25 mouse cellular contexts compared by ENCODE assay signal in the genomic region with DNA sequence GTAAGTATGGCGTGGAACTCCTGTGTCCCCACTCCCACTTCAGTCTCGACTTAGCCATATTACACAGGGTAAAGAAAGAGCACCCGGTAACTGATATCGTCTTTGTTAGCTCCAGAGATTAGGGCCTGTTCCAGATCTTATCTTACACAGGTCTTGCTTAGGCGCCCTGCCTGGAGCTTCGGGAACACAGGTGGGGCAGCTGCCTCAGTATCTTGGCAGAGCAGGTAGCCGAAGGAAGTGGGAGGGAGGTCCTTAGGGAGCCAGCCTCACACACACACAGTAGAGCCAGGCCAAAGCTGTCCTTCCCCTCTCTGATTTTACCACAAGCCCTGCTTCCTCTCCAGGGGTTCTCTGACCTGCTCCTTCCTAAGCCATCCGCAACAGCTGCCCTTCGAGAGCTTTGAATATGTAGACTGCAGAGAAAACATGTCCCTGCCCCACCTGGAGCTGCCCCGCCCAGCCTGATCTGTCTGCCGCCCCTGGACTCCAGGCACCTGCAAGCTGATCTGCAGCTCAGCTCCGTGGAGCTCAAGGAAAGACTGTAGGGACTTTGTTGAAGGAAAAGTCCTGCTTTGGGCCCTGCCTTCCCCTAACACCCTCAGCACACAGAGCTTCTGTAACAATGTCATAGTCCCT. TPM values are rescaled to one million over a fixed set of nuclear protein-coding genes. Genes with fewer than 3 reads are reported as not detected.
DNase-seq lines count a peak whose midpoint lies in the region; ATAC-seq and TF ChIP-seq lines count a peak whose summit lies in the region.
"Had no signal": no experiment of that assay in that cellular context is flagged by ENCODE, and none has a peak within 500 bp of the region (broad histone marks: within the 10 kb centered on the region; RNA-seq: fewer than 3 reads in every experiment).

No protein-coding gene starts in this region.

- no peak overlapping the region for H3K4me2 ChIP-seq in hindbrain, embryonic 13.5 days
- H3K4me2 ChIP-seq in hindbrain, embryonic 11.5 days (replicated peaks; ENCODE audit: low read depth, low read length), result no peak overlapping the region
- no peak overlapping the region for H3K4me2 ChIP-seq in intestine, embryonic 15.5 days (replicated peaks)
- no peak overlapping the region for H3K4me2 ChIP-seq in stomach, embryonic 15.5 days
- no peak overlapping the region for H3K4me2 ChIP-seq in forebrain, embryonic 16.5 days (ENCODE audit: low read length)
- H3K4me2 ChIP-seq: embryonic facial prominence, embryonic 12.5 days; heart, embryonic 11.5 days; hindbrain, embryonic 15.5 days; limb, embryonic 15.5 days; neural tube, embryonic 15.5 days had no signal

- TF ChIP-seq POLR2A in ES-Bruce4 (IDR thresholded peaks at IDR 0.05; ENCODE audit: insufficient read depth, low read length), result no peak

- H3K4me3 ChIP-seq in hindbrain, embryonic 13.5 days, result no peak overlapping the region
- no peak overlapping the region for H3K4me3 ChIP-seq in hindbrain, embryonic 11.5 days (ENCODE audit: low read depth, low read length)
- peak overlapping the region; percentile 21 for H3K4me3 ChIP-seq in ES-Bruce4 (ENCODE audit: low read depth, low read length)
- H3K4me3 ChIP-seq in intestine, embryonic 15.5 days (replicated peaks), result no peak overlapping the region
- no peak overlapping the region for H3K4me3 ChIP-seq in stomach, embryonic 15.5 days (replicated peaks)
- H3K4me3 ChIP-seq in forebrain, embryonic 16.5 days (replicated peaks; ENCODE audit: low read length), result no peak overlapping the region
- H3K4me3 ChIP-seq: embryonic facial prominence, embryonic 12.5 days; gastrocnemius, adult 2 months; hindbrain, embryonic 15.5 days; limb, embryonic 10.5 days; limb, embryonic 15.5 days; neural tube, embryonic 15.5 days had no signal

- no peaks in the 10 kb centered on the region for H3K27me3 ChIP-seq in hindbrain, embryonic 13.5 days
- no peaks in the 10 kb centered on the region for H3K27me3 ChIP-seq in hindbrain, embryonic 11.5 days (ENCODE audit: control insufficient read depth, insufficient read depth, low read length)
- H3K27me3 ChIP-seq in ES-Bruce4 (ENCODE audit: control insufficient read depth, insufficient read depth, low read length, poor library complexity, severe bottlenecking), result no peaks in the 10 kb centered on the region
- no peaks in the 10 kb centered on the region for H3K27me3 ChIP-seq in intestine, embryonic 15.5 days (replicated peaks)
- no peaks in the 10 kb centered on the region for H3K27me3 ChIP-seq in stomach, embryonic 15.5 days (replicated peaks)
- no peaks in the 10 kb centered on the region for H3K27me3 ChIP-seq in forebrain, embryonic 16.5 days (replicated peaks; ENCODE audit: control insufficient read depth, insufficient read depth, low read length)
- H3K27me3 ChIP-seq: embryonic facial prominence, embryonic 12.5 days; hindbrain, embryonic 15.5 days; limb, embryonic 15.5 days; neural tube, embryonic 15.5 days had no signal

- 77% methylated on average over 12 of the region's 12 CpGs for WGBS in hindbrain, embryonic 13.5 days
- WGBS in hindbrain, embryonic 11.5 days, result 76% methylated on average over 12 of the region's 12 CpGs
- WGBS in intestine, embryonic 15.5 days, result 63% methylated on average over 12 of the region's 12 CpGs
- WGBS in stomach, embryonic 15.5 days, result 60% methylated on average over 12 of the region's 12 CpGs
- WGBS in forebrain, embryonic 16.5 days, result 87% methylated on average over 12 of the region's 12 CpGs

- no peaks in the 10 kb centered on the region for H3K4me1 ChIP-seq in hindbrain, embryonic 13.5 days (replicated peaks)
- H3K4me1 ChIP-seq in hindbrain, embryonic 11.5 days (replicated peaks; ENCODE audit: control insufficient read depth, insufficient read depth, low read length), result no peaks in the 10 kb centered on the region
- peaks cover 3% of the 10 kb centered on the region for H3K4me1 ChIP-seq in ES-Bruce4 (ENCODE audit: control insufficient read depth, insufficient read depth, low read length)
- H3K4me1 ChIP-seq in intestine, embryonic 15.5 days (replicated peaks), result peaks cover 12% of the 10 kb centered on the region; the same call in 1 of the 2 replicates
- H3K4me1 ChIP-seq in stomach, embryonic 15.5 days, result no peaks in the 10 kb centered on the region
- H3K4me1 ChIP-seq in forebrain, embryonic 16.5 days (replicated peaks; ENCODE audit: control insufficient read depth, insufficient read depth, low read length), result no peaks in the 10 kb centered on the region
- H3K4me1 ChIP-seq: embryonic facial prominence, embryonic 12.5 days; hindbrain, embryonic 15.5 days; limb, embryonic 15.5 days; neural tube, embryonic 15.5 days had no signal

- H3K9me3 ChIP-seq in hindbrain, embryonic 13.5 days, result no peaks in the 10 kb centered on the region
- H3K9me3 ChIP-seq in hindbrain, embryonic 11.5 days (ENCODE audit: control insufficient read depth, low read length), result no peaks in the 10 kb centered on the region
- H3K9me3 ChIP-seq in ES-Bruce4 (replicated peaks; ENCODE audit: control insufficient read depth, insufficient read depth, low read length, poor library complexity, severe bottlenecking), result no peaks in the 10 kb centered on the region
- no peaks in the 10 kb centered on the region for H3K9me3 ChIP-seq in intestine, embryonic 15.5 days
- no peaks in the 10 kb centered on the region for H3K9me3 ChIP-seq in stomach, embryonic 15.5 days
- H3K9me3 ChIP-seq in forebrain, embryonic 16.5 days (ENCODE audit: control insufficient read depth, low read length), result no peaks in the 10 kb centered on the region
- H3K9me3 ChIP-seq: embryonic facial prominence, embryonic 12.5 days; hindbrain, embryonic 15.5 days; limb, embryonic 10.5 days; limb, embryonic 15.5 days; neural tube, embryonic 15.5 days had no signal

- TF ChIP-seq EP300 in ES-Bruce4 (IDR thresholded peaks at IDR 0.05; ENCODE audit: insufficient read depth, low read depth, low read length), result peak; percentile 66; the same call in 1 of the 2 replicates

- H3K27ac ChIP-seq in hindbrain, embryonic 13.5 days, result no peak overlapping the region
- H3K27ac ChIP-seq in hindbrain, embryonic 11.5 days (ENCODE audit: low read depth, low read length), result no peak overlapping the region
- H3K27ac ChIP-seq in ES-Bruce4 (ENCODE audit: insufficient read depth, low read length), result peak overlapping the region; percentile 27
- peak overlapping the region; percentile 71 for H3K27ac ChIP-seq in intestine, embryonic 15.5 days
- peak overlapping the region; percentile 45 for H3K27ac ChIP-seq in stomach, embryonic 15.5 days
- H3K27ac ChIP-seq in forebrain, embryonic 16.5 days (ENCODE audit: low read length), result no peak overlapping the region
- H3K27ac ChIP-seq: embryonic facial prominence, embryonic 12.5 days; hindbrain, embryonic 15.5 days; limb, embryonic 10.5 days; limb, embryonic 15.5 days; liver, embryonic 14.5 days; neural tube, embryonic 15.5 days had no signal

- no peak for DNase-seq in hindbrain, embryonic 11.5 days (ENCODE audit: low spot score)
- DNase-seq in retina, postnatal 1 day, result no peak
- DNase-seq in right cerebral cortex, postnatal 4 days, result no peak

- no peak for TF ChIP-seq CTCF in ES-Bruce4 (IDR thresholded peaks at IDR 0.05; ENCODE audit: low read depth, low read length)

- ATAC-seq in hindbrain, embryonic 13.5 days (ENCODE audit: low FRiP score), result no peak
- ATAC-seq in hindbrain, embryonic 11.5 days (ENCODE audit: low FRiP score), result no peak
- ATAC-seq in intestine, embryonic 15.5 days, result peak; percentile 76
- peak; percentile 56; the same call in 1 of the 2 replicates for ATAC-seq in stomach, embryonic 15.5 days (ENCODE audit: insufficient read depth, low FRiP score, low read depth)
- no peak for ATAC-seq in forebrain, embryonic 16.5 days
- ATAC-seq: forebrain, embryonic 14.5 days had no signal

- H3K9ac ChIP-seq in hindbrain, embryonic 13.5 days, result 0 out of 2 replicates have a peak overlapping the region, but pooled peaks have one; percentile 0
- H3K9ac ChIP-seq in hindbrain, embryonic 11.5 days (ENCODE audit: low read depth, low read length), result no peak overlapping the region
- H3K9ac ChIP-seq in ES-Bruce4 (ENCODE audit: low read depth, poor library complexity, severe bottlenecking), result peak overlapping the region; percentile 1; the same call in 1 of the 2 replicates
- no peak overlapping the region for H3K9ac ChIP-seq in intestine, embryonic 15.5 days
- no peak overlapping the region for H3K9ac ChIP-seq in stomach, embryonic 15.5 days
- H3K9ac ChIP-seq in forebrain, embryonic 16.5 days (replicated peaks; ENCODE audit: low read depth, low read length), result no peak overlapping the region
- H3K9ac ChIP-seq: embryonic facial prominence, embryonic 12.5 days; hindbrain, embryonic 15.5 days; limb, embryonic 15.5 days; liver, embryonic 14.5 days; neural tube, embryonic 15.5 days had no signal

- H3K36me3 ChIP-seq in hindbrain, embryonic 13.5 days, result peaks cover 15% of the 10 kb centered on the region
- H3K36me3 ChIP-seq in hindbrain, embryonic 11.5 days (ENCODE audit: control insufficient read depth, insufficient read depth, low read length), result no peaks in the 10 kb centered on the region
- no peaks in the 10 kb centered on the region for H3K36me3 ChIP-seq in ES-Bruce4 (ENCODE audit: control insufficient read depth, insufficient read depth, low read length, poor library complexity, severe bottlenecking)
- H3K36me3 ChIP-seq in intestine, embryonic 15.5 days, result no peaks in the 10 kb centered on the region; the same call in 1 of the 2 replicates
- 0 out of 2 replicates have a peak, but pooled peaks cover 2% of the 10 kb centered on the region for H3K36me3 ChIP-seq in stomach, embryonic 15.5 days
- no peaks in the 10 kb centered on the region for H3K36me3 ChIP-seq in forebrain, embryonic 16.5 days (ENCODE audit: control insufficient read depth, insufficient read depth)
- H3K36me3 ChIP-seq: embryonic facial prominence, embryonic 12.5 days; hindbrain, embryonic 15.5 days had no signal

RNA-seq across cellular contexts. Expression of gene Tmem106a, which starts 8.1 kb away (rescaled TPM):
- polyA plus RNA-seq in hindbrain, embryonic 13.5 days (2015; fragmentation: Nextera tagmentation; extraction: Ambion mirVana), result 3.4 and 4.1 TPM in 2 replicates
- polyA plus RNA-seq in hindbrain, embryonic 11.5 days (2014; fragmentation: Nextera tagmentation; extraction: Ambion mirVana), result 3.4 and 3.5 TPM in 2 replicates
- 5.8 and 9.2 TPM in 2 replicates for polyA plus RNA-seq in ES-Bruce4 (2011; ENCODE audit: insufficient read depth, insufficient read length, low read depth, missing spikeins)
- 21.6 and 22.0 TPM in 2 replicates for polyA plus RNA-seq in intestine, embryonic 15.5 days (2015; fragmentation: Nextera tagmentation; extraction: Ambion mirVana)
- polyA plus RNA-seq in stomach, embryonic 15.5 days (2015; fragmentation: Nextera tagmentation; extraction: Ambion mirVana), result 9.8 and 10.1 TPM in 2 replicates
- polyA plus RNA-seq in forebrain, embryonic 16.5 days (2015; fragmentation: Nextera tagmentation; extraction: Ambion mirVana), result 1.9 and 2.4 TPM in 2 replicates

RNA-seq across cellular contexts. Expression of gene Gm11634, which starts 8.9 kb away (rescaled TPM):
- polyA plus RNA-seq in hindbrain, embryonic 13.5 days (2015; fragmentation: Nextera tagmentation; extraction: Ambion mirVana), result not detected in 2 replicates
- polyA plus RNA-seq in hindbrain, embryonic 11.5 days (2014; fragmentation: Nextera tagmentation; extraction: Ambion mirVana), result not detected in 2 replicates
- polyA plus RNA-seq in ES-Bruce4 (2011; ENCODE audit: insufficient read depth, insufficient read length, low read depth, missing spikeins), result not detected in 2 replicates
- not detected in 2 replicates for polyA plus RNA-seq in intestine, embryonic 15.5 days (2015; fragmentation: Nextera tagmentation; extraction: Ambion mirVana)
- polyA plus RNA-seq in stomach, embryonic 15.5 days (2015; fragmentation: Nextera tagmentation; extraction: Ambion mirVana), result not detected in 2 replicates
- not detected in 2 replicates for polyA plus RNA-seq in forebrain, embryonic 16.5 days (2015; fragmentation: Nextera tagmentation; extraction: Ambion mirVana)
- polyA plus RNA-seq: C2C12; embryonic facial prominence, embryonic 12.5 days; forebrain, embryonic 14.5 days; frontal cortex, adult 2 months; heart, embryonic 11.5 days; heart, embryonic 16.5 days; hindbrain, embryonic 15.5 days; kidney, embryonic 14.5 days; large intestine, adult 2 months; limb, embryonic 10.5 days; limb, embryonic 15.5 days; liver, embryonic 14.5 days; lung, adult 2 months; midbrain, embryonic 14.5 days; neural tube, embryonic 15.5 days; spleen, adult 2 months had no signal

RNA-seq across cellular contexts. Expression of gene Rdm1, which starts 36.9 kb away (rescaled TPM):
- polyA plus RNA-seq in hindbrain, embryonic 13.5 days (2015; fragmentation: Nextera tagmentation; extraction: Ambion mirVana), result 15.5 and 18.9 TPM in 2 replicates
- polyA plus RNA-seq in hindbrain, embryonic 11.5 days (2014; fragmentation: Nextera tagmentation; extraction: Ambion mirVana), result 34.5 and 35.5 TPM in 2 replicates
- polyA plus RNA-seq in ES-Bruce4 (2011; ENCODE audit: insufficient read depth, insufficient read length, low read depth, missing spikeins), result 57.4 and 64.0 TPM in 2 replicates
- polyA plus RNA-seq in intestine, embryonic 15.5 days (2015; fragmentation: Nextera tagmentation; extraction: Ambion mirVana), result 34.5 and 35.8 TPM in 2 replicates
- 37.6 and 39.6 TPM in 2 replicates for polyA plus RNA-seq in stomach, embryonic 15.5 days (2015; fragmentation: Nextera tagmentation; extraction: Ambion mirVana)
- 21.9 and 32.2 TPM in 2 replicates for polyA plus RNA-seq in forebrain, embryonic 16.5 days (2015; fragmentation: Nextera tagmentation; extraction: Ambion mirVana)

RNA-seq across cellular contexts. Expression of gene Nbr1, which starts 38.2 kb away (rescaled TPM):
- polyA plus RNA-seq in hindbrain, embryonic 13.5 days (2015; fragmentation: Nextera tagmentation; extraction: Ambion mirVana), result 98.7 and 104 TPM in 2 replicates
- polyA plus RNA-seq in hindbrain, embryonic 11.5 days (2014; fragmentation: Nextera tagmentation; extraction: Ambion mirVana), result 83.0 and 93.1 TPM in 2 replicates
- 245 and 262 TPM in 2 replicates for polyA plus RNA-seq in ES-Bruce4 (2011; ENCODE audit: insufficient read depth, insufficient read length, low read depth, missing spikeins)
- 57.0 and 61.2 TPM in 2 replicates for polyA plus RNA-seq in intestine, embryonic 15.5 days (2015; fragmentation: Nextera tagmentation; extraction: Ambion mirVana)
- 56.4 and 68.3 TPM in 2 replicates for polyA plus RNA-seq in stomach, embryonic 15.5 days (2015; fragmentation: Nextera tagmentation; extraction: Ambion mirVana)
- 126 and 139 TPM in 2 replicates for polyA plus RNA-seq in forebrain, embryonic 16.5 days (2015; fragmentation: Nextera tagmentation; extraction: Ambion mirVana)

RNA-seq across cellular contexts. Expression of gene Brca1, which starts 38.4 kb away (rescaled TPM):
- 2.9 TPM in 2 replicates for polyA plus RNA-seq in hindbrain, embryonic 13.5 days (2015; fragmentation: Nextera tagmentation; extraction: Ambion mirVana)
- polyA plus RNA-seq in hindbrain, embryonic 11.5 days (2014; fragmentation: Nextera tagmentation; extraction: Ambion mirVana), result 19.7 and 20.2 TPM in 2 replicates
- polyA plus RNA-seq in ES-Bruce4 (2011; ENCODE audit: insufficient read depth, insufficient read length, low read depth, missing spikeins), result 62.4 and 68.2 TPM in 2 replicates
- 8.4 and 10.2 TPM in 2 replicates for polyA plus RNA-seq in intestine, embryonic 15.5 days (2015; fragmentation: Nextera tagmentation; extraction: Ambion mirVana)
- polyA plus RNA-seq in stomach, embryonic 15.5 days (2015; fragmentation: Nextera tagmentation; extraction: Ambion mirVana), result 9.7 and 11.8 TPM in 2 replicates
- polyA plus RNA-seq in forebrain, embryonic 16.5 days (2015; fragmentation: Nextera tagmentation; extraction: Ambion mirVana), result 5.4 and 6.8 TPM in 2 replicates

Comparison
In these comparisons a context has a peak if more than half of its experiments do, and no peak if none do; other contexts are left out.
1. H3K9ac ChIP-seq: peak in hindbrain, embryonic 13.5 days (single experiment) and ES-Bruce4 (single experiment); none in hindbrain, embryonic 11.5 days (single experiment), intestine, embryonic 15.5 days (single experiment), stomach, embryonic 15.5 days (single experiment) and forebrain, embryonic 16.5 days (single experiment).
2. ATAC-seq: peak in intestine, embryonic 15.5 days (single experiment) and stomach, embryonic 15.5 days (single experiment); none in hindbrain, embryonic 13.5 days (single experiment), hindbrain, embryonic 11.5 days (single experiment) and forebrain, embryonic 16.5 days (single experiment).
3. H3K27ac ChIP-seq: peak in ES-Bruce4 (single experiment), intestine, embryonic 15.5 days (single experiment) and stomach, embryonic 15.5 days (single experiment); none in hindbrain, embryonic 13.5 days (single experiment), hindbrain, embryonic 11.5 days (single experiment) and forebrain, embryonic 16.5 days (single experiment).